Mouse (Mus musculus) liver, embryonic 16.5 days (tissue): ENCODE measurements around the gene Mdga2. TPM values are rescaled to one million over a fixed set of nuclear protein-coding genes. Genes with fewer than 3 reads are reported as not detected.

ENCODE experiments used
- ATAC-seq: fragments of 200-750 bp; cut with Nextera tagmentation; 2 replicates; pipeline ENCODE4 v1.8.0; 2017; ENCODE audit warnings: low read depth, mild to moderate bottlenecking, moderate number of reproducible peaks, moderate library complexity
- H3K27ac ChIP-seq: fragments of 300-500 bp; sonication (generic); 2 replicates; pipeline ENCODE4 v1.5.1; 2014; ENCODE audit warnings: mild to moderate bottlenecking, low read length
- H3K27me3 ChIP-seq: fragments of 300-500 bp; sonication (generic); 2 replicates; pipeline ENCODE4 v1.6.1; 2014; ENCODE audit warnings: low read depth, low read length, mixed read lengths; ENCODE audit not compliant: control insufficient read depth, insufficient read depth
- H3K36me3 ChIP-seq: fragments of 300-500 bp; sonication (generic); 2 replicates; pipeline ENCODE4 v1.6.1; 2014; ENCODE audit warnings: mild to moderate bottlenecking; ENCODE audit not compliant: control insufficient read depth, insufficient read depth
- H3K4me1 ChIP-seq: fragments of 300-500 bp; sonication (generic); 2 replicates; pipeline ENCODE4 v1.6.1; 2014; ENCODE audit warnings: low read depth, low read length, mixed read lengths; ENCODE audit not compliant: control insufficient read depth
- H3K4me2 ChIP-seq: fragments of 300-500 bp; sonication (generic); 2 replicates; pipeline ENCODE4 v1.6.1; 2014; ENCODE audit warnings: low read depth, low read length, mixed read lengths
- H3K4me3 ChIP-seq: fragments of 300-500 bp; sonication (generic); 2 replicates; pipeline ENCODE4 v1.5.1; 2014; ENCODE audit warnings: low read depth, mild to moderate bottlenecking, low read length
- H3K9ac ChIP-seq: fragments of 300-500 bp; sonication (generic); 2 replicates; pipeline ENCODE4 v1.6.1; 2014; ENCODE audit warnings: low read depth, low read length
- H3K9me3 ChIP-seq: fragments of 300-500 bp; sonication (generic); replicated peaks from 2 replicates; pipeline ENCODE4 v1.6.1; 2016; ENCODE audit warnings: low read length; ENCODE audit not compliant: control insufficient read depth
- WGBS: fragments of 180-500 bp; shearing (Covaris S2); extraction: QIAGEN DNeasy Blood & Tissue Kit; methylation state at CpG from one replicate; pipeline ENCODE4 v1.1.7; 2014; ENCODE audit not compliant: insufficient replicate concordance; 5-methylcytosine and 5-hydroxymethylcytosine counted together
- polyA plus RNA-seq: library from polyadenylated mRNA; unstranded; fragments of >200 nt; fragmentation: Nextera tagmentation; extraction: Ambion mirVana; gene quantifications from 2 replicates; pipeline ENCODE4 v1.2.1, GENCODE M21; 2015

Gene Mdga2
- polyA plus RNA-seq, 1 experiment from 2014 or later = not detected

GRCm38 (mm10) chr12:67011368-67011767 is 211.0 kb downstream of the Mdga2 start:
- no peak overlapping the region for H3K27ac ChIP-seq
- no peaks in the 10 kb centered on the region for H3K36me3 ChIP-seq
- no peak overlapping the region for H3K4me3 ChIP-seq
- no peaks in the 10 kb centered on the region for H3K27me3 ChIP-seq
- no peak for ATAC-seq
- H3K4me1 ChIP-seq = no peaks in the 10 kb centered on the region
- no peaks in the 10 kb centered on the region for H3K9me3 ChIP-seq
- 46% methylated on average over 4 of the region's 4 CpGs for WGBS
- no peak overlapping the region for H3K4me2 ChIP-seq
- no peak overlapping the region for H3K9ac ChIP-seq

GRCm38 (mm10) chr12:67010318-67010717 is 212.0 kb downstream of the Mdga2 start:
- Histone ChIP-seq H3K9me3 (no peaks in the 10 kb centered on the region), H3K27ac (no peak overlapping the region), H3K4me2 (no peak overlapping the region), H3K36me3 (no peaks in the 10 kb centered on the region), H3K4me1 (no peaks in the 10 kb centered on the region), H3K27me3 (no peaks in the 10 kb centered on the region), H3K9ac (no peak overlapping the region), H3K4me3 (no peak overlapping the region)
- WGBS = 59% methylated on average over 4 of the region's 4 CpGs
- ATAC-seq = no peak

GRCm38 (mm10) chr12:67009191-67009590 is 213.2 kb downstream of the Mdga2 start:
- H3K4me1 ChIP-seq = no peaks in the 10 kb centered on the region
- ATAC-seq = no peak
- WGBS = 52% methylated on average over 3 of the region's 3 CpGs
- no peaks in the 10 kb centered on the region for H3K27me3 ChIP-seq
- no peak overlapping the region for H3K9ac ChIP-seq
- no peaks in the 10 kb centered on the region for H3K36me3 ChIP-seq
- H3K27ac ChIP-seq = no peak overlapping the region
- H3K4me3 ChIP-seq = no peak overlapping the region
- no peaks in the 10 kb centered on the region for H3K9me3 ChIP-seq
- H3K4me2 ChIP-seq = no peak overlapping the region

GRCm38 (mm10) chr12:66954129-66954528 is 268.2 kb downstream of the Mdga2 start:
- no peak overlapping the region for H3K27ac ChIP-seq
- ATAC-seq = no peak
- no peaks in the 10 kb centered on the region for H3K36me3 ChIP-seq
- H3K4me1 ChIP-seq = no peaks in the 10 kb centered on the region
- no peaks in the 10 kb centered on the region for H3K27me3 ChIP-seq
- no peak overlapping the region for H3K4me2 ChIP-seq
- H3K4me3 ChIP-seq = no peak overlapping the region
- H3K9ac ChIP-seq = no peak overlapping the region
- no peaks in the 10 kb centered on the region; the same call in 1 of the 2 replicates for H3K9me3 ChIP-seq
- 51% methylated on average over 3 of the region's 3 CpGs for WGBS

GRCm38 (mm10) chr12:66915741-66916140 is 306.6 kb downstream of the Mdga2 start:
- Histone ChIP-seq H3K4me3 (no peak overlapping the region), H3K9ac (no peak overlapping the region), H3K4me1 (no peaks in the 10 kb centered on the region), H3K27me3 (no peaks in the 10 kb centered on the region), H3K4me2 (no peak overlapping the region), H3K27ac (no peak overlapping the region), H3K36me3 (no peaks in the 10 kb centered on the region), H3K9me3 (no peaks in the 10 kb centered on the region)
- WGBS = 64% methylated on average over 5 of the region's 5 CpGs
- no peak for ATAC-seq

- Histone ChIP-seq H3K9me3 (no peaks in the 10 kb centered on the region), H3K4me3 (no peak overlapping the region), H3K27ac (no peak overlapping the region), H3K4me1 (no peaks in the 10 kb centered on the region), H3K4me2 (no peak overlapping the region), H3K9ac (no peak overlapping the region), H3K27me3 (no peaks in the 10 kb centered on the region), H3K36me3 (no peaks in the 10 kb centered on the region)
- no peak for ATAC-seq
- WGBS = 67% methylated on average over 4 of the region's 4 CpGs
Measured at GRCm38 (mm10) chr12:66899366-66899765, 323.0 kb downstream of the Mdga2 start.

- no peaks in the 10 kb centered on the region for H3K9me3 ChIP-seq
- H3K27ac ChIP-seq = no peak overlapping the region
- H3K9ac ChIP-seq = no peak overlapping the region
- ATAC-seq = no peak
- H3K27me3 ChIP-seq = no peaks in the 10 kb centered on the region
- H3K4me2 ChIP-seq = no peak overlapping the region
- no peak overlapping the region for H3K4me3 ChIP-seq
- no peaks in the 10 kb centered on the region for H3K4me1 ChIP-seq
- H3K36me3 ChIP-seq = no peaks in the 10 kb centered on the region
- WGBS = 74% methylated on average over 3 of the region's 3 CpGs
Measured at GRCm38 (mm10) chr12:66896790-66897189, 325.6 kb downstream of the Mdga2 start.

- WGBS = 51% methylated on average over 3 of the region's 3 CpGs
- no peak for ATAC-seq
- no peaks in the 10 kb centered on the region for H3K9me3 ChIP-seq
- H3K4me2 ChIP-seq = no peak overlapping the region
- H3K9ac ChIP-seq = no peak overlapping the region
- no peaks in the 10 kb centered on the region for H3K4me1 ChIP-seq
- H3K4me3 ChIP-seq = no peak overlapping the region
- no peaks in the 10 kb centered on the region for H3K36me3 ChIP-seq
- no peak overlapping the region for H3K27ac ChIP-seq
- H3K27me3 ChIP-seq = no peaks in the 10 kb centered on the region
Measured at GRCm38 (mm10) chr12:66890296-66890695, 332.1 kb downstream of the Mdga2 start.

- H3K4me3 ChIP-seq = no peak overlapping the region
- no peaks in the 10 kb centered on the region for H3K9me3 ChIP-seq
- no peaks in the 10 kb centered on the region for H3K27me3 ChIP-seq
- WGBS = 69% methylated on average over 3 of the region's 3 CpGs
- H3K36me3 ChIP-seq = no peaks in the 10 kb centered on the region
- no peaks in the 10 kb centered on the region for H3K4me1 ChIP-seq
- ATAC-seq = no peak
- no peak overlapping the region for H3K27ac ChIP-seq
- no peak overlapping the region for H3K4me2 ChIP-seq
- no peak overlapping the region for H3K9ac ChIP-seq
Measured at GRCm38 (mm10) chr12:66889276-66889675, 333.1 kb downstream of the Mdga2 start.
